30 mouse cellular contexts compared by ENCODE assay signal in genomic region chr2:156340078-156340477, GRCm38 (mm10).
"Had no signal": no experiment of that assay in that cellular context is flagged by ENCODE, and none has a peak within 500 bp of the region (broad histone marks: within the 10 kb centered on the region; RNA-seq: fewer than 3 reads in every experiment).

No protein-coding gene starts in this region.

- ATAC-seq: liver, embryonic 12.5 days; liver, postnatal 0 days; lung, postnatal 0 days; midbrain, embryonic 13.5 days; midbrain, embryonic 15.5 days; midbrain, embryonic 16.5 days had no signal

- H3K4me1 ChIP-seq: limb, embryonic 10.5 days; limb, embryonic 12.5 days; limb, embryonic 13.5 days; limb, embryonic 15.5 days; liver, embryonic 12.5 days; liver, embryonic 13.5 days; liver, embryonic 15.5 days; lung, embryonic 15.5 days; midbrain, embryonic 15.5 days; neural tube, embryonic 12.5 days had no signal

- H3K36me3 ChIP-seq: limb, embryonic 10.5 days; limb, embryonic 12.5 days; limb, embryonic 13.5 days; limb, embryonic 15.5 days; liver, embryonic 12.5 days; liver, embryonic 13.5 days; liver, embryonic 15.5 days; lung, embryonic 15.5 days; midbrain, embryonic 10.5 days; midbrain, embryonic 12.5 days; midbrain, embryonic 13.5 days; midbrain, embryonic 15.5 days; neural tube, embryonic 12.5 days had no signal

- DNase-seq: left cerebral cortex, postnatal 4 days; liver; liver, embryonic 13.5 days; liver, postnatal 0 days; lung, adult 18-20 months; lung, adult 2 months; lung, embryonic 14.5 days; lung, postnatal 10 days; lung, postnatal 14 days; lung, postnatal 36 days; lung, postnatal 4 days; midbrain, embryonic 14.5 days had no signal

- H3K27ac ChIP-seq: limb, embryonic 10.5 days; limb, embryonic 12.5 days; limb, embryonic 13.5 days; limb, embryonic 15.5 days; liver, embryonic 12.5 days; liver, embryonic 13.5 days; liver, embryonic 14.5 days; liver, embryonic 15.5 days; lung, embryonic 15.5 days; macrophage; midbrain, embryonic 10.5 days; midbrain, embryonic 12.5 days; midbrain, embryonic 13.5 days; midbrain, embryonic 15.5 days; neural tube, embryonic 12.5 days had no signal

- H3K4me3 ChIP-seq: limb, embryonic 10.5 days; limb, embryonic 12.5 days; limb, embryonic 13.5 days; limb, embryonic 15.5 days; liver, embryonic 12.5 days; liver, embryonic 13.5 days; liver, embryonic 15.5 days; lung, embryonic 15.5 days; megakaryocyte, embryonic 14.5 days; midbrain, embryonic 10.5 days; midbrain, embryonic 12.5 days; midbrain, embryonic 13.5 days; midbrain, embryonic 15.5 days; myocyte; neural tube, embryonic 12.5 days had no signal

- H3K27me3 ChIP-seq: limb, embryonic 12.5 days; limb, embryonic 13.5 days; limb, embryonic 15.5 days; liver, embryonic 12.5 days; liver, embryonic 13.5 days; liver, embryonic 15.5 days; lung, embryonic 15.5 days; midbrain, embryonic 12.5 days; midbrain, embryonic 13.5 days; midbrain, embryonic 15.5 days; neural tube, embryonic 12.5 days had no signal

- H3K9ac ChIP-seq: limb, embryonic 12.5 days; limb, embryonic 13.5 days; limb, embryonic 15.5 days; liver, embryonic 12.5 days; liver, embryonic 13.5 days; liver, embryonic 14.5 days; liver, embryonic 15.5 days; liver, postnatal 0 days; lung, embryonic 14.5 days; lung, embryonic 15.5 days; midbrain, embryonic 12.5 days; midbrain, embryonic 13.5 days; midbrain, embryonic 15.5 days; neural tube, embryonic 12.5 days had no signal

- H3K9me3 ChIP-seq: limb, embryonic 10.5 days; limb, embryonic 12.5 days; limb, embryonic 13.5 days; limb, embryonic 15.5 days; liver, embryonic 12.5 days; liver, embryonic 13.5 days; liver, embryonic 15.5 days; lung, embryonic 15.5 days; megakaryocyte, embryonic 14.5 days; midbrain, embryonic 10.5 days; midbrain, embryonic 12.5 days; midbrain, embryonic 13.5 days; midbrain, embryonic 15.5 days; neural tube, embryonic 12.5 days had no signal
